9 mouse cellular contexts compared by ENCODE assay signal in the genomic region with DNA sequence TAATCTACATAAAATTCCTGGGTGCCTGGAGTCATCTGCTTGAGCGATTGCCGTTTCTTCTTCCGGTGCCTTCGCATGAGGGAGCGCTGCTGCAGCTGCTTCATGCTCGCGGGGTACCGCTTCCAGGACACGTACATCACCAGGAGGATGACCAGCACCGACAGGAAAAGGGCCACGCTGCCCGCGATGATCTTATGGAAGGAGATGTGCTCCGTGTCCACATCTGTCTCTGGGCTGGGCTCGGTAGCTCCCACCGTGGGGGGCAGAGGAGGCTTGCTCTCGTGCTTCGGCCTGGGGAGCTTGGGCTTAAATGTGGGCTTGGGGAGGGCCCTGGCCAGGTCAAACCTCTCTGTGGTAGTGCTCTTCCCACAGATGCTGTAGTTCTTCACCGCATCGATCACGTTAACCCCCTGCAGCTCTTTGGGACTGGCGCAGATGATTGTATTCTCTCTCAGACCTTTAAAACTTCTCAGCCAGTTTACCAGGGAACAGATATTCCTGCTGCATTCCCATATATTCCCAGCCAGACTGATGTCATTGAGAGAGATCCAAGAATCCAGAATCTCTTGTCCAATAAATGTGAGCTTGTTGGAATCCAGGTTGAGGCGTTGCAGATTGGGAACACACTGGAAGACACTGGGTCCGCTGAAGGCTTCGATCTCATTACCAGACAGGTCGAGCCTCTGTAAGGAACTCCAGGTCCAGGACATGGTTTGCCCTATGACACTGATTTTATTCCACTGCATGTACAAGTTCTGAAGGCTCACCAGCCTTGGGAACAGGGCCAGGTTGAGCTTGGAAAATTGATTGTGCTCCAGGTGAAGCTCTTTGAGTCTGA. TPM values are rescaled to one million over a fixed set of nuclear protein-coding genes. Genes with fewer than 3 reads are reported as not detected.
DNase-seq lines count a peak whose midpoint lies in the region; ATAC-seq and TF ChIP-seq lines count a peak whose summit lies in the region.
"Had no signal": no experiment of that assay in that cellular context is flagged by ENCODE, and none has a peak within 500 bp of the region (broad histone marks: within the 10 kb centered on the region; RNA-seq: fewer than 3 reads in every experiment).

No protein-coding gene starts in this region.

- no peaks in the 10 kb centered on the region; the same call in 1 of the 2 replicates for H3K4me1 ChIP-seq in kidney, adult 2 months (ENCODE audit: control insufficient read depth, insufficient read depth, low read length)
- H3K4me1 ChIP-seq in heart, postnatal 0 days (ENCODE audit: control insufficient read depth, insufficient read depth): 0 out of 2 replicates have a peak, but pooled peaks cover 6% of the 10 kb centered on the region
- no peaks in the 10 kb centered on the region for H3K4me1 ChIP-seq in liver, embryonic 11.5 days (replicated peaks; ENCODE audit: control insufficient read depth, insufficient read depth, low read length)

- peak overlapping the region; percentile 37; the same call in 1 of the 2 replicates for H3K9ac ChIP-seq in heart, postnatal 0 days (replicated peaks; ENCODE audit: low read depth, low read length)
- H3K9ac ChIP-seq in liver, embryonic 11.5 days (ENCODE audit: low read depth, low read length): no peak overlapping the region

- peak overlapping the region; percentile 68 for H3K4me2 ChIP-seq in heart, postnatal 0 days (ENCODE audit: low read depth, low read length)
- H3K4me2 ChIP-seq in liver, embryonic 11.5 days: peak overlapping the region; percentile 51

- TF ChIP-seq POLR2A in kidney, adult 2 months (IDR thresholded peaks at IDR 0.05; ENCODE audit: low read depth, low read length): no peak

- H3K4me3 ChIP-seq in kidney, adult 2 months (ENCODE audit: insufficient read depth, low read depth, low read length): peak overlapping the region; percentile 8; the same call in 1 of the 2 replicates
- peak overlapping the region; percentile 37 for H3K4me3 ChIP-seq in heart, postnatal 0 days (ENCODE audit: low read depth, low read length)
- peak overlapping the region; percentile 33; the same call in 1 of the 2 replicates for H3K4me3 ChIP-seq in liver, embryonic 11.5 days (ENCODE audit: low read depth, low read length)

- no peak for ATAC-seq in heart, postnatal 0 days (ENCODE audit: insufficient read depth, low read depth)
- ATAC-seq in liver, embryonic 11.5 days (replicated peaks; ENCODE audit: low FRiP score): no peak

- H3K36me3 ChIP-seq in kidney, adult 2 months (ENCODE audit: control insufficient read depth, insufficient read depth, low read length): no peaks in the 10 kb centered on the region
- H3K36me3 ChIP-seq in heart, postnatal 0 days (replicated peaks; ENCODE audit: control insufficient read depth, insufficient read depth, low read length): no peaks in the 10 kb centered on the region
- no peaks in the 10 kb centered on the region for H3K36me3 ChIP-seq in liver, embryonic 11.5 days (ENCODE audit: control insufficient read depth, insufficient read depth, low read length)

- no peak for TF ChIP-seq CTCF in kidney, adult 2 months (conservative IDR thresholded peaks at IDR 0.05; ENCODE audit: insufficient read depth, insufficient read length, low read depth, low read length)
- TF ChIP-seq CTCF in heart, postnatal 0 days (IDR thresholded peaks at IDR 0.05; ENCODE audit: low read depth): no peak

- 9% methylated on average over 26 of the region's 26 CpGs for WGBS in kidney, adult 2 months
- WGBS in heart, postnatal 0 days: 11% methylated on average over 26 of the region's 26 CpGs
- 6% methylated on average over 26 of the region's 26 CpGs for WGBS in liver, embryonic 11.5 days

- H3K27me3 ChIP-seq in kidney, adult 2 months (replicated peaks; ENCODE audit: control insufficient read depth, insufficient read depth, low read length): no peaks in the 10 kb centered on the region; the same call in 1 of the 2 replicates
- peaks cover 12% of the 10 kb centered on the region for H3K27me3 ChIP-seq in heart, postnatal 0 days (ENCODE audit: control insufficient read depth, insufficient read depth, low read length)
- H3K27me3 ChIP-seq in liver, embryonic 11.5 days (replicated peaks; ENCODE audit: control insufficient read depth, insufficient read depth, low read length): peaks cover 25% of the 10 kb centered on the region

- H3K27ac ChIP-seq in kidney, adult 2 months (ENCODE audit: insufficient read depth, low read depth, low read length): no peak overlapping the region
- no peak overlapping the region for H3K27ac ChIP-seq in heart, postnatal 0 days (ENCODE audit: low read depth)
- no peak overlapping the region for H3K27ac ChIP-seq in liver, embryonic 11.5 days (ENCODE audit: low read depth, low read length)

- DNase-seq in kidney, adult 2 months: no peak
- DNase-seq in kidney, postnatal 25 days: no peak
- peak; percentile 76 to 79 for DNase-seq in cerebellum, postnatal 25 days
- DNase-seq in heart, postnatal 0 days (ENCODE audit: low spot score): no peak
- DNase-seq in liver, embryonic 11.5 days (ENCODE audit: low spot score): no peak
- peak; percentile 49 for DNase-seq in right cerebral cortex, postnatal 25 days
- no peak for DNase-seq in spleen, postnatal 10 days (ENCODE audit: low spot score in 2 of 2)
- DNase-seq in gastrocnemius, adult 18-20 months (ENCODE audit: low spot score): no peak

- TF ChIP-seq EP300 in heart, postnatal 0 days (IDR thresholded peaks at IDR 0.05; ENCODE audit: low read depth): no peak

- H3K9me3 ChIP-seq in heart, postnatal 0 days (replicated peaks; ENCODE audit: control insufficient read depth, low read length): no peaks in the 10 kb centered on the region
- H3K9me3 ChIP-seq in liver, embryonic 11.5 days (ENCODE audit: control insufficient read depth, low read length): no peaks in the 10 kb centered on the region

RNA-seq across cellular contexts. Expression of a gene that starts 1.9 kb away (rescaled TPM):
- not detected in 2 replicates for polyA plus RNA-seq in kidney, adult 2 months (2012; rRNA removed)
- total RNA-seq in heart, postnatal 0 days (2014; rRNA removed; ENCODE audit: low replicate concordance): not detected in 2 replicates
- polyA plus RNA-seq in heart, postnatal 0 days (2015; fragmentation: Nextera tagmentation; extraction: Ambion mirVana): 0.63 and 0.65 TPM in 2 replicates
- polyA plus RNA-seq in liver, embryonic 11.5 days (2014; fragmentation: Nextera tagmentation; extraction: Ambion mirVana): 0.43 and 0.52 TPM in 2 replicates
- total RNA-seq in gastrocnemius, adult 18-20 months (2021): under 1 TPM; 0.43 TPM
- total RNA-seq: ES-E14 had no signal

Comparison
In these comparisons a context has a peak if more than half of its experiments do, and no peak if none do; other contexts are left out.
1. DNase-seq: peak in cerebellum, postnatal 25 days (2 of 2) and right cerebral cortex, postnatal 25 days (single experiment); none in kidney, adult 2 months (single experiment), kidney, postnatal 25 days (0 of 2), heart, postnatal 0 days (single experiment), liver, embryonic 11.5 days (single experiment), spleen, postnatal 10 days (0 of 2) and gastrocnemius, adult 18-20 months (single experiment).
2. Peak in every context shown above with its lines, with median percentiles within 50 percentile points of each other: H3K4me3 ChIP-seq.